Mouse (Mus musculus) heart, embryonic 11.5 days (tissue): Measurements from ENCODE around the gene Hist1h2bm. TPM values are rescaled to one million over a fixed set of nuclear protein-coding genes. Genes with fewer than 3 reads are reported as not detected.
"Not testable (repeated sequence)": the region's sequence is repeated elsewhere in the genome, so short reads cannot be mapped to it uniquely, and the experiment has no call there.

Experiments
- ATAC-seq: fragments of 200-750 bp; cut with Nextera tagmentation; replicated peaks from 2 replicates; pipeline ENCODE4 v1.8.0; 2017; ENCODE audit warnings: moderate library complexity; ENCODE audit not compliant: insufficient number of reproducible peaks, low FRiP score, low TSS enrichment
- H3K27ac ChIP-seq: fragments of 300-500 bp; sonication (generic); 2 replicates; pipeline ENCODE4 v1.5.1; 2014; ENCODE audit warnings: mild to moderate bottlenecking, low read depth, low read length
- H3K27me3 ChIP-seq: fragments of 300-500 bp; sonication (generic); 2 replicates; pipeline ENCODE4 v1.6.1; 2014; ENCODE audit warnings: mild to moderate bottlenecking, low read length, mixed read lengths; ENCODE audit not compliant: control insufficient read depth, insufficient read depth
- H3K36me3 ChIP-seq: fragments of 300-500 bp; sonication (generic); 2 replicates; pipeline ENCODE4 v1.6.1; 2014; ENCODE audit warnings: mild to moderate bottlenecking, low read length, moderate library complexity, mixed read lengths; ENCODE audit not compliant: control insufficient read depth, insufficient read depth
- H3K4me1 ChIP-seq: fragments of 300-500 bp; sonication (generic); 2 replicates; pipeline ENCODE4 v1.6.1; 2014; ENCODE audit warnings: low read length; ENCODE audit not compliant: control insufficient read depth, insufficient read depth
- H3K4me2 ChIP-seq: fragments of 300-500 bp; sonication (generic); 2 replicates; pipeline ENCODE4 v1.6.1; 2014; ENCODE audit warnings: mild to moderate bottlenecking, moderate library complexity
- H3K4me3 ChIP-seq: fragments of 300-500 bp; sonication (generic); 2 replicates; pipeline ENCODE4 v1.5.1; 2014; ENCODE audit warnings: low read depth, low read length
- H3K9ac ChIP-seq: fragments of 300-500 bp; sonication (generic); 2 replicates; pipeline ENCODE4 v1.6.1; 2014; ENCODE audit warnings: mild to moderate bottlenecking, low read depth, low read length, moderate library complexity
- H3K9me3 ChIP-seq: fragments of 300-500 bp; sonication (generic); replicated peaks from 2 replicates; pipeline ENCODE4 v1.6.1; 2016; ENCODE audit warnings: low read length; ENCODE audit not compliant: control insufficient read depth
- WGBS: fragments of 180-500 bp; shearing (Covaris S2); extraction: QIAGEN DNeasy Blood & Tissue Kit; methylation state at CpG from one replicate; pipeline ENCODE4 v1.1.7; 2014; ENCODE audit not compliant: insufficient replicate concordance; 5-methylcytosine and 5-hydroxymethylcytosine counted together
- polyA plus RNA-seq: library from polyadenylated mRNA; unstranded; fragments of >200 nt; fragmentation: Nextera tagmentation; extraction: Ambion mirVana; gene quantifications from 2 replicates; pipeline ENCODE4 v1.2.1, GENCODE M21; 2014

The Hist1h2bm gene
- polyA plus RNA-seq, 1 experiment from 2014 or later: 1.4 TPM

- no peaks in the 10 kb centered on the region for H3K36me3 ChIP-seq
- WGBS: under 1% methylated on average over 22 of the region's 22 CpGs
- peak overlapping the region; percentile 49 for H3K4me3 ChIP-seq
- peaks cover 7% of the 10 kb centered on the region for H3K4me1 ChIP-seq
- H3K9me3 ChIP-seq: no peaks in the 10 kb centered on the region
- H3K9ac ChIP-seq: peak overlapping the region; percentile 81
- H3K27me3 ChIP-seq: no peaks in the 10 kb centered on the region
- H3K27ac ChIP-seq: peak overlapping the region; percentile 96
- peak overlapping the region; percentile 87 for H3K4me2 ChIP-seq
- no peak for ATAC-seq
Measured at GRCm38 (mm10) chr13:21715131-21715863, 6.5 kb upstream of the Hist1h2bm start.

DNA sequence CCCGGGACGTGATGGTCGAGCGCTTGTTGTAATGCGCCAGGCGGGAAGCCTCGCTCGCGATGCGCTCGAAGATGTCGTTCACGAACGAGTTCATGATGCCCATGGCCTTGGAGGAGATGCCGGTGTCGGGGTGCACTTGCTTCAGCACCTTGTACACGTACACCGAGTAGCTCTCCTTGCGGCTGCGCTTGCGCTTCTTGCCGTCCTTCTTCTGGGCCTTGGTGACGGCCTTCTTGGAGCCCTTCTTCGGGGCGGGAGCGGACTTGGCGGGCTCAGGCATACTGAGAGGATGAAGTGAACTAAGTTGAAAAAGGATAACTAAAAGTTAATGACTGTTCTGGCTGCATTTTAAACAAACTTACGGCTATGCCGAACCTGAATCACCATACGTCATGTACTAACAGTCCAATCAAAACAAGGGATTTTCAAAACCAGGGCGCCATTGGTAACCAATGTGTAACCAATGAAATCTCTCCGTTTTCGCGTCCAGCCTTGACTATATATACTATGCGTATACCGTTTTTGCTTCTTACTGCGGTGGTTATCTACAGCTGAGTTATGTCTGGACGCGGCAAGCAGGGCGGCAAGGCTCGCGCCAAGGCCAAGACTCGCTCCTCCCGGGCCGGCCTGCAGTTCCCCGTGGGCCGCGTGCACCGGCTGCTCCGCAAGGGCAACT, 5.8 kb upstream of the Hist1h2bm start, which contains the start of the genes Hist1h2bl and Hist1h2ai:
TSS of gene Hist1h2bl (minus strand) at position 280 of the 676 bp plus-strand sequence.
TSS of gene Hist1h2ai (plus strand) at position 559 of the 676 bp plus-strand sequence.
- H3K27me3 ChIP-seq, H3K36me3 ChIP-seq, H3K9me3 ChIP-seq: not testable (repeated sequence)
- Histone ChIP-seq H3K9ac (peak within 1 kb of the TSS; percentile 85), H3K4me3 (peak within 1 kb of the TSS; percentile 49), H3K4me1 (peaks cover 11% of the 10 kb centered on the region), H3K4me2 (peak within 1 kb of the TSS; percentile 87), H3K27ac (peak within 1 kb of the TSS; percentile 96)
- 0% methylated on average over 27 of the region's 50 CpGs for WGBS
- peak; percentile 90 for ATAC-seq

GRCm38 (mm10) chr13:21716540-21717391, 5.1 kb upstream of the Hist1h2bm start:
- ATAC-seq: 0 out of 2 replicates have a peak, but pooled peaks have one; percentile 6
- WGBS: under 1% methylated on average over 9 of the region's 38 CpGs

DNA sequence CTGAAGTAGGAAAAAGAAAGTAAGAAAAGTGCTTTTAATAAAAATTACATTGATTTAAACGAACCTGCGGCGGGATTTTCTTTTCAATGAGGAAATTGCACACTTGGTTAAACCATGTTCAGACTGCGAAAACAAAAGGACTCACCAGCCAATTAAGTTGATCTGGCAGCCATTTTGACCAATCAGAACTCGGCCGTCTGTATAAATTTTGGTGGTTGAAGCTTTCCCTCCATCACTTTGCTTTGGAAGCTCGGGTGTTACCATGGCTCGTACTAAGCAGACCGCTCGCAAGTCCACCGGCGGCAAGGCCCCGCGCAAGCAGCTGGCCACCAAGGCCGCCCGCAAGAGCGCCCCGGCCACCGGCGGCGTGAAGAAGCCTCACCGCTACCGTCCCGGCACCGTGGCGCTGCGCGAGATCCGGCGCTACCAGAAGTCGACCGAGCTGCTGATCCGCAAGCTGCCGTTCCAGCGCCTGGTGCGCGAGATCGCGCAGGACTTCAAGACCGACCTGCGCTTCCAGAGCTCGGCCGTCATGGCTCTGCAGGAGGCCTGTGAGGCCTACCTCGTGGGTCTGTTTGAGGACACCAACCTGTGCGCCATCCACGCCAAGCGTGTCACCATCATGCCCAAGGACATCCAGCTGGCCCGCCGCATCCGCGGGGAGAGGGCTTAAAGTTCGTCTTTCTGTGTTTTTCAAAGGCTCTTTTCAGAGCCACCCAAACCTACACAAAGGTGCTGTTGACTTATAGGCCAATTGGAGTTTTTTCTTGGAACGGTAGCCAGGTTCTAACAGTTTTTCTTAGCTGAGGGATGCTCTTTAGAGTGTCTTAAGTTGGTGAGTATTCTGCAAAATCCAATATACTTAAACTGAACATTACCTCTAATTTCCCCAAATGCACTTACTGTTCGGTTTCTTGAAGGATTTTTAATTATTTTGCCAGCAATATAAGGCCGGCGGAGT, 4.2 kb upstream of the Hist1h2bm start, which contains the start of gene Hist1h3h:
TSS of gene Hist1h3h (plus strand) at position 263 of the 961 bp plus-strand sequence.
- Histone ChIP-seq H3K27ac (peak within 1 kb of the TSS; percentile 96), H3K4me1 (peaks cover 13% of the 10 kb centered on the region), H3K9ac (peak within 1 kb of the TSS; percentile 85), H3K4me3 (peak within 1 kb of the TSS; percentile 49), H3K4me2 (peak within 1 kb of the TSS; percentile 87)
- H3K36me3 ChIP-seq, H3K27me3 ChIP-seq, H3K9me3 ChIP-seq: not testable (repeated sequence)
- ATAC-seq: 0 out of 2 replicates have a peak, but pooled peaks have one; percentile 26
- 1% methylated on average over 24 of the region's 56 CpGs for WGBS

More at GRCm38 (mm10) chr13:21716540-21717391, 5.1 kb upstream of the Hist1h2bm start:
- H3K9me3 ChIP-seq, H3K27me3 ChIP-seq, H3K36me3 ChIP-seq: not testable (repeated sequence)
- peak overlapping the region; percentile 87 for H3K4me2 ChIP-seq
- peak overlapping the region; percentile 49 for H3K4me3 ChIP-seq
- peak overlapping the region; percentile 85 for H3K9ac ChIP-seq
- H3K4me1 ChIP-seq: peaks cover 13% of the 10 kb centered on the region
- peak overlapping the region; percentile 96 for H3K27ac ChIP-seq

- Histone ChIP-seq H3K27me3 (no peaks in the 10 kb centered on the region), H3K9ac (peak overlapping the region; percentile 74), H3K4me2 (peak overlapping the region; percentile 58), H3K27ac (peak overlapping the region; percentile 67), H3K4me3 (peak overlapping the region; percentile 32), H3K9me3 (no peaks in the 10 kb centered on the region), H3K4me1 (peaks cover 13% of the 10 kb centered on the region), H3K36me3 (no peaks in the 10 kb centered on the region)
- no peak for ATAC-seq
- WGBS: 71% methylated on average over 4 of the region's 4 CpGs
Measured at GRCm38 (mm10) chr13:21718381-21719080, 3.3 kb upstream of the Hist1h2bm start.

DNA sequence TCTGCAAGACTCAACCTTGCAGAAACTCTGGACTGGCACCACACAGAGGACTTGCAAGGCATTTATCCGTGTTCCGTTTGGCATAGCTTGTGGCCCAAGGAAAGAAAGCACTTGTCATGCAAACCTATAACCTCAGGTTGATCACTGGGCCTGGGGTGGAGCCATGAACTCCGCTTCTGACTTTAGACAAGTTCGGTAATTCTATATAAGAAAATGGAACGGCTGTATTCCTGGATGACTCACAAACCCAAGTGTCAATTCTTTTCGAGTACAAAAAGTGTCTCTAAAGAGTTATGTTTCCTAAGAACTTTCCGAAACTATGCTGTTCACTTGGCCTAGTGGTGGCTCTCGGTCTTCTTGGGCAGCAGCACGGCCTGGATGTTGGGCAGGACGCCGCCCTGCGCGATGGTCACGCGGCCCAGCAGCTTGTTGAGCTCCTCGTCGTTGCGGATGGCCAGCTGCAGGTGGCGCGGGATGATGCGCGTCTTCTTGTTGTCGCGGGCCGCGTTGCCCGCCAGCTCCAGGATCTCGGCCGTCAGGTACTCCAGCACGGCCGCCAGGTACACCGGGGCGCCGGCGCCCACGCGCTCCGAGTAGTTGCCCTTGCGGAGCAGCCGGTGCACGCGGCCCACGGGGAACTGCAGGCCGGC, 612 bp upstream of the Hist1h2bm start:
- WGBS: 3% methylated on average over 21 of the region's 44 CpGs
- H3K27ac ChIP-seq: peak overlapping the region; percentile 86
- ATAC-seq: peak; percentile 27

GRCm38 (mm10) chr13:21722373-21722925, 605 bp downstream of the Hist1h2bm start:
- Histone ChIP-seq H3K36me3 (no peaks in the 10 kb centered on the region), H3K9me3 (no peaks in the 10 kb centered on the region), H3K4me1 (peaks cover 8% of the 10 kb centered on the region), H3K9ac (peak overlapping the region; percentile 69), H3K27ac (peak overlapping the region; percentile 86), H3K27me3 (no peaks in the 10 kb centered on the region), H3K4me3 (peak overlapping the region; percentile 42), H3K4me2 (peak overlapping the region; percentile 68)
- 6% methylated on average over 10 of the region's 11 CpGs for WGBS
- ATAC-seq: peak; percentile 6; the same call in 1 of the 2 replicates

More for the DNA sequence above, 612 bp upstream of the Hist1h2bm start:
- H3K27me3 ChIP-seq, H3K4me1 ChIP-seq, H3K36me3 ChIP-seq, H3K9me3 ChIP-seq: not testable (repeated sequence)
- H3K4me2 ChIP-seq: peak overlapping the region; percentile 68
- peak overlapping the region; percentile 71 for H3K9ac ChIP-seq
- peak overlapping the region; percentile 42 for H3K4me3 ChIP-seq
